Mouse (Mus musculus) spleen, postnatal 14 days (tissue): ENCODE data around the gene Msrb1.
"Not testable (repeated sequence)": the region's sequence is repeated elsewhere in the genome, so short reads cannot be mapped to it uniquely, and the experiment has no call there.

Experiments
- DNase-seq, 2 experiments: peaks; one replicate each; pipeline ENCODE4 v3.0.0; 2021 to 2022; ENCODE audit warnings: low spot score in 2 of 2

The Msrb1 gene

DNA sequence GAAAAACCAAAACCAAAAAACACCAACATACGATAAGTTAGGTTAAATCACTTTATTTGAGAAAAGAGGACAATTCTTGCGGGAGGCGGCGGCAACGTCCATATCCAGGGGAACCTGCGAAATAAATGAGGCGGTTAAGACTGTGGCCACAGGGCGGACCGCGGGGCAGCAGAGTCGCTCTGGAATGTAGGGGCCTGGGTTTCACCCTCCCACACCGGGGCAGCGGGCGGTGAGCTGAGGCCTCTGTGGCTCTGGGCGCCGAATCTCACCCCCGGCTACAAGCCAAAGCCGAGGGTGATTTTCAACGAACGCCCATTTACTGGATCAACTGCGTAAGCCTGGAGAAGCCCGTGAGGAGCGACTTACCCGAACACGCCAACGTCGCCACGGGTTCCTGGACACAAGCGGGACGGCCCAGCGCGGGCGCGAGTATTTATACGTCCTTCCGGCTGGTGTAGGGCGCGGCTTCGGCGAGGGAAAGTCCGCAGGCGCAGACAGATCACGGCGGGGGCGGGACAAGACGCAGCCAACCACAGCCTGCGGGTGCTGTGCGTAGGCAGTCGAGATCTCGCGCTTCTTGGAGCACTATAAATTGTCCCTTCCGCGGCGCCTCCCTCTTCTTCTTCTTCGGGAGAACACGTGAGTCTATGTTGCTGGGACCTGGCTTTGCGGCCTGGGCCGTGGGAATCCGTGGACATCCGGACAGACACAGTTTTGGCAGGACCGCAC lies 16.8 kb upstream of the Msrb1 start:
- peak; percentile 94 to 96 for DNase-seq

GRCm38 (mm10) chr17:24720616-24721015 lies 15.8 kb upstream of the Msrb1 start:
- not testable (repeated sequence) for DNase-seq

GRCm38 (mm10) chr17:24721383-24721955 lies 15.0 kb upstream of the Msrb1 start:
- DNase-seq, result not testable (repeated sequence)

GRCm38 (mm10) chr17:24722220-24722924 lies 14.1 kb upstream of the Msrb1 start:
- DNase-seq, result no peak

DNA sequence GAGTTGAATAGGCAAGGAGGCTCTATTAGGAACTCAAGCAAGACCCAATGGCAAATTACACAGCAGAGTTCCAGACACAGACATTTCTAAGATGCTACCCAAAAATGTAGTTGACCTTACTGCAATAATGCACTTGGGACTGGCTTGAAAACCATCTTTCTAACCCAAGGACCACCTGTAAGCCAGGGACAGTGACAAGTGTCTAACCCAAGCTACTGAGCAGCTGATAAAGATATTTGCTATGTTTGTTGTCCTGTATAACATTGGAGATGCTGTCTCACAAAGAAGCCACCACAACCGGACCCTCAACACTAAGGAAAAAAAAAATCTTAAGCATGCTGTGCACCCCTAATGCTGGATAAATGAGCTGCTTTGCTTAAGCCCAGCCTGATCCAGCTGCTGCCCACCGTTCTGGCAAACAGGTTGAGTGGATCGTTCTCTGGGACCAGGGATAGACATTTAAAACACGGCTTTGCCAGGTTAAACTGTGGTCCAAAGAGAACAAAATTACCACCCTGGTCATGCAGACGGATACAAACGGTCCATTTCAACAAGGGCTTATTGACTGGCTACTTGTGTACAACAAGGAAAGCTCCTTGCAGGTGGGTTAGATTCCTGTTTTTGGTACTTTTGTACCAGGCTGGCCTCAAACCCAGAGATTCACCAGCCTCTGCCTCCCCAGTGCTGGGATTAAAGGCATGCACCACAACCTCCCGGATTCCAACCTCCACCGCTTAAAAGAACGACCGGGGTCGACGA lies 13.1 kb upstream of the Msrb1 start:
- no peak for DNase-seq

DNA sequence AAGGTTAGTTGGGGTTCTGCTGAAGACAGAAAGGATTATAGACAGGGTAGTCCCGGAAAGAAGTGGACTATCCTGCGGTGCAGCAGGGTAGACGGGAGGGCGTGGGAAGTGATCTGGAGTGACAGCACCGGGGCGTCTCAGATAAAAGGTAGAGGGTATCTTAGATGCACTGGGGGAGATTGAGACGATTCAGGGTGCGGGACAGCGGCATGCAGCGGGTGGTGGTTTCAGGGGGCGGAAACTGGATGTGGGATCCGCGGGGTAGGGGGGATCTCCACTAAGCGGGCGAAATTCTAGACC lies 12.6 kb upstream of the Msrb1 start:
- no peak for DNase-seq

- peak; percentile 94 to 98 for DNase-seq
These were observed 12.3 kb upstream of the Msrb1 start, which contains the start of gene Ndufb10 for GRCm38 (mm10) chr17:24724184-24724583. Ndufb10 (minus strand) TSS chr17:24724478.

- no peak for DNase-seq
These were observed 10.6 kb upstream of the Msrb1 start for GRCm38 (mm10) chr17:24725637-24726390.

- DNase-seq, result no peak
These were observed 8.8 kb upstream of the Msrb1 start, which contains the start of gene Rpl3l for GRCm38 (mm10) chr17:24727618-24728017. Rpl3l (plus strand) TSS chr17:24727820.

DNA sequence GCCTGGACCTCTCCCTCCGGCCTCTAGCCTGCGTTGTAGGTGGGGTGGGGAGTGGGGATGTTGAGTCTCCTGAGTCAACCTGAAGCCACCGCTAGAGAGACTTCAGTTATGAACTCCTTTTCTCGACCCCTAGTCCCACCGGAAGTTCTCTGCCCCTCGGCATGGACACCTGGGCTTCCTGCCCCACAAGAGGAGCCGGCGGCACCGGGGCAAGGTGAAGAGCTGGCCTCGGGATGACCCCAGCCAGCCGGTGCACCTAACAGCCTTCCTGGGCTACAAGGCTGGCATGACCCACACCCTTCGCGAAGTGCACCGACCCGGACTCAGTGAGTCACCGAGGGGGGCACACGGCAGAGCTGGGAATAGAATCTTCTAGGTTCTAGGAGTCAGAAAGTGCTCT lies 8.3 kb upstream of the Msrb1 start:
- no peak for DNase-seq

DNA sequence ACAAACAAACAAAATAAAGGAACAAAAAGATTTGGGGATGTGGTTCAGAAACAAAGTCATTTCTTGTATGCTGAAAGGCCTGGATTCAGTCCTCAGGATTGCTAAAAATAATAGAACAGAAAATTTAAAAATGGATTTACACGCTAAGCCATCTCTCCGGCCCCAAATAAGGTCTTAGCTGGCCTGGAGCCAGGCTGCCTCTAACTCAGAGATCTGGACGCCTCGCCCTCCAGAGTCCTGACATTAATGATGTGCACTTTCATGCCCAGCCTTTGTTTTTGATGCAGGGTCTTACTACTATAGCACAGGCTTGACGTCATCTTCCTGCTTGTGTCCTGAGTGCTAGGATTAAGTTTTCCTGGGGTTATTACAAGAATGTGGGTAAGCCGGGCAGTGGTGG lies 7.4 kb upstream of the Msrb1 start:
- no peak for DNase-seq

GRCm38 (mm10) chr17:24730787-24731186 lies 5.7 kb upstream of the Msrb1 start:
- DNase-seq, result no peak

DNA sequence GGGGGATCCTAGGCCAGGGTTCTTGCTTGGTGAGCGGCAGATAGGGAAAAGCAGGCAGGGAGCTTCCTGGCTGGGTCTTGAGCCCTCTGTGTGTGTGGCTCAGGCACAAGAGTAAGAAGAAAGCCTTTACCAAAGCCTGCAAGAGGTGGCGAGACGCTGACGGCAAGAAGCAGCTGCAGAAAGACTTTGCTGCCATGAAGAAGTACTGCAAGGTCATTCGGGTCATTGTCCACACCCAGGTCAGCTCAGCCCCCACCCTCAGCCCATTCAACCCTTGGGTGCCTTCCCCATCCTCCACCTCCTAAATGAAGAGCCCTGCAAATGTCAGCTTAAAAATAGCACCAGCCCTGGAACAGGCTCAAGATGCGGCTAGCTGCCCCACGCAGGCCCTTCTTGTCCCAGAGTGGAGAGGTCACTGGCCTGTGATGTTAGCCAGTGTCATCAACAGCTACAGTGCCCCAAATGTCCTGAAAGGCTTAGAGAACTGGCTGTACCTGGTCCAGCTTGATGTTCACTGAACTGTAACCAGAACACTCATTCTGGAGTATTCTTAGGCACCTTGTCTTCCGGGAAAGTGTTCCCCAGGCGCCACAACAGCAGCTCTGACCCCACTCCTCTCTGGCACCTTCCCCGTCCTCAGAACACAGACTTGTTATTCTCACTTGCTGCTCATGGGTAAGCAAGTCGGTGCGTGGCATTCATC lies 4.1 kb upstream of the Msrb1 start:
- no peak for DNase-seq

- DNase-seq, result no peak
These were observed 2.9 kb upstream of the Msrb1 start for GRCm38 (mm10) chr17:24733434-24734050.

GRCm38 (mm10) chr17:24734513-24734912 lies 1.9 kb upstream of the Msrb1 start:
- DNase-seq, result no peak

DNA sequence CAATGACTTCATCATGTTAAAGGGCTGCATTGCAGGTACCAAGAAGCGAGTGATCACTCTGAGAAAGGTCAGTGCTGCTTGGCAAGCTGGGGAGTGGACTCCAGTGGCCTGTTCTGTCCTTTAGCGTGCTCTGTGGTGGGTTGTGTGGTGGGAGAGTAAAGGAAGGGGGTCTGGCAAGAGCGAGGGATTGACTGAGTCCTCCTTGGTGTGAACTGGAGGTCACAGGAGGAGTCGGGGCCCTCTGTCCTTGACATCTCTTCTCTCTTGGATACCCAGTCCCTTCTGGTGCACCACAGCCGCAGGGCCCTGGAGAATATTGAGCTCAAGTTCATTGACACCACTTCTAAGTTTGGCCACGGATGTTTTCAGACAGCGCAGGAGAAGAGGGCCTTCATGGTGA lies 996 bp upstream of the Msrb1 start:
- no peak for DNase-seq

GRCm38 (mm10) chr17:24737135-24737810 lies 831 bp downstream of the Msrb1 start:
- DNase-seq, result no peak

DNA sequence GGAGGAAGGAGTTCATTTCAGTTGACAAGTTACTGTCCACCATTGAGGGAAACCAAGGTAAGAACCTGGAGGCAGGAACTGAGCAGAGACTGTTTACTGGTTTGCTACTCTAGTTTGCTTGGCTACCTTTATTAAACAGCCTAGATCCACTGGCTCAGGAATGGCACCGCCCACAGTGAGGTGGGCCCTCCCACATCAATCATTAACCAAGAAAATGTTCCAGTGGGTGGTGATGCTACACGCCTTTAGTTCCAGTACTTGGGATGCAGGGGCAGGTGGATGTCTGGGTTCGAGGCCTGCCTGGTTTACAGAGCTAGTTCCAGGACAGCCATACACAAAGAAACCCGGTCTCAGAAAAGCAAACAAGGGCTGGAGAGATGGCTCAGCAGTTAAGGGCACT lies 1.8 kb downstream of the Msrb1 start:
- DNase-seq, result no peak

DNA sequence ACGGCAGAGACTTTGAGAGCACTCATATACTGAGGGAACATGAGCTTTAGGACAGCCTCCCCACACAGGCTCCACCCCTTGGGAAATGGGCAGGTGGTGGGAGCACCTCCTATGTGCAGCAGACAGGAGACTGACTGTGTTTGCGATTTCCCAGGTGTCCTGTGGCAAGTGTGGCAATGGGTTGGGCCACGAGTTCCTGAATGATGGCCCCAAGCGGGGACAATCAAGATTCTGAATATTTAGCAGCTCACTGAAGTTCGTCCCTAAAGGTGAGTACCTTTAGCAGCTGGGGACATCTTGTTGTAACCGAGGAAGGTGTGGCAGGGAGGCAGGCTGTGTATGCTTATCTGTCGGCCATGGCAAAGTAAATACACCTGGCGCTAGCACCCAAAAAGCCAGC lies 3.5 kb downstream of the Msrb1 start:
- DNase-seq, result no peak

DNA sequence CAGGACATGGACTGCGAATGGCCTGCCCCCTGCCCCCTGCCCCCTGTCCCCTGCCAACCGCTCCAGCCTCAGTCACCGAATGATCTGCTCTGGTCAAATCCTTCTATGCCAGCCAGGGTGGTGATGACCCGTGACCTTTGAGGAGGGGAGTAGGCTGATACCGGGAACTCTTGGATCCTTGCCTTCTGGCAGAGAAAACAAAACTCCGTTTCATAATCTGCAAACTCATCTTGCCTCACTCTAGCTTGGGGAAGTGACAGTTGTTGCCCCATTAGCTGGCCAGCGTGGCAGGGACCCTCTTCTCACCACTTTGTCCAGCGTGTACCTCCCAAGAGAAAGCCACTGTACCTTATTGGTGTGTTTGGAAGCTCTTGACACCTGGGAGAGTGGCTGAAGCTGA lies 5.9 kb downstream of the Msrb1 start:
- DNase-seq, result no peak
